Mouse (Mus musculus) kidney, adult 2 months (tissue): Measurements from ENCODE around the gene Cntnap5b. TPM values are rescaled to one million over a fixed set of nuclear protein-coding genes. Genes with fewer than 3 reads are reported as not detected.

Experiments used
- DNase-seq: peaks from one replicate; pipeline ENCODE4 v3.0.0; 2021
- H3K27ac ChIP-seq: fragments of 200-500 bp; 2 replicates; pipeline ENCODE4 v1.5.1; 2012; ENCODE audit warnings: low read depth, low read length, control low read depth, inconsistent platforms; ENCODE audit not compliant: insufficient read depth
- H3K27me3 ChIP-seq: fragments of 200-500 bp; replicated peaks from 2 replicates; pipeline ENCODE4 v1.6.1; 2012; ENCODE audit warnings: mild to moderate bottlenecking, moderate library complexity, low read length, inconsistent platforms; ENCODE audit not compliant: control insufficient read depth, insufficient read depth
- H3K36me3 ChIP-seq: fragments of 200-500 bp; 2 replicates; pipeline ENCODE4 v1.6.1; 2012; ENCODE audit warnings: mild to moderate bottlenecking, moderate library complexity, low read length, inconsistent platforms; ENCODE audit not compliant: control insufficient read depth, insufficient read depth
- H3K4me1 ChIP-seq: fragments of 200-500 bp; 2 replicates; pipeline ENCODE4 v1.6.1; 2011; ENCODE audit warnings: low read length; ENCODE audit not compliant: control insufficient read depth, insufficient read depth
- H3K4me3 ChIP-seq: fragments of 200-500 bp; 2 replicates; pipeline ENCODE4 v1.5.1; 2011; ENCODE audit warnings: mild to moderate bottlenecking, low read depth, low read length, control low read depth; ENCODE audit not compliant: insufficient read depth
- CTCF ChIP-seq: fragments of 200-500 bp; conservative IDR thresholded peaks from 2 replicates; pipeline ENCODE4 v1.5.1; 2011; ENCODE audit warnings: low read depth, mild to moderate bottlenecking, control low read depth, low read length, moderate library complexity, mixed read lengths; ENCODE audit not compliant: insufficient read depth, insufficient read length
- POLR2A ChIP-seq: fragments of 200-500 bp; IDR thresholded peaks from one replicate; pipeline ENCODE4 v1.6.1; 2011; ENCODE audit warnings: low read depth, low read length, control low read depth
- WGBS: fragments of 180-500 bp; shearing (Covaris S2); methylation state at CpG from one replicate; pipeline ENCODE4 v1.1.7; 2018; 5-methylcytosine and 5-hydroxymethylcytosine counted together
- polyA plus RNA-seq: library from polyadenylated mRNA; depleted of rRNA; stranded (reverse); fragments of >200 nt; gene quantifications from 2 replicates; pipeline ENCODE4 v1.2.3, GENCODE M21; 2012

Cntnap5b gene
- polyA plus RNA-seq, 1 experiment: not detected

GRCm38 (mm10) chr1:100100516-100100915, 328.0 kb downstream of the Cntnap5b start:
- TF ChIP-seq CTCF (no peak), POLR2A (no peak)
- Histone ChIP-seq H3K36me3 (no peaks in the 10 kb centered on the region), H3K27me3 (no peaks in the 10 kb centered on the region), H3K4me3 (no peak overlapping the region), H3K4me1 (no peaks in the 10 kb centered on the region), H3K27ac (no peak overlapping the region)
- no peak for DNase-seq

- DNase-seq: no peak
- WGBS: 78% methylated on average over 1 of the region's 1 CpGs
These were observed 328.5 kb downstream of the Cntnap5b start for GRCm38 (mm10) chr1:100101017-100101416.

GRCm38 (mm10) chr1:100104343-100104742, 331.8 kb downstream of the Cntnap5b start:
- H3K36me3 ChIP-seq: no peaks in the 10 kb centered on the region
- H3K27ac ChIP-seq: no peak overlapping the region
- 66% methylated on average over 2 of the region's 2 CpGs for WGBS
- H3K4me1 ChIP-seq: no peaks in the 10 kb centered on the region
- H3K27me3 ChIP-seq: no peaks in the 10 kb centered on the region
- no peak overlapping the region for H3K4me3 ChIP-seq
- no peak for DNase-seq
- no peak for TF ChIP-seq POLR2A

More at GRCm38 (mm10) chr1:100101017-100101416, 328.5 kb downstream of the Cntnap5b start:
- H3K4me1 ChIP-seq: no peaks in the 10 kb centered on the region
- no peaks in the 10 kb centered on the region for H3K36me3 ChIP-seq
- H3K4me3 ChIP-seq: no peak overlapping the region
- no peaks in the 10 kb centered on the region for H3K27me3 ChIP-seq
- TF ChIP-seq CTCF (no peak), POLR2A (no peak)
- H3K27ac ChIP-seq: no peak overlapping the region

- TF ChIP-seq POLR2A (no peak), CTCF (no peak)
- no peak overlapping the region for H3K4me3 ChIP-seq
These were observed 349.9 kb downstream of the Cntnap5b start for GRCm38 (mm10) chr1:100122410-100122935.

GRCm38 (mm10) chr1:100163588-100164357, 391.2 kb downstream of the Cntnap5b start:
- H3K36me3 ChIP-seq: no peaks in the 10 kb centered on the region
- no peak for DNase-seq
- H3K4me3 ChIP-seq: no peak overlapping the region
- no peaks in the 10 kb centered on the region for H3K27me3 ChIP-seq
- WGBS: 77% methylated on average over 2 of the region's 2 CpGs
- H3K27ac ChIP-seq: no peak overlapping the region
- H3K4me1 ChIP-seq: no peaks in the 10 kb centered on the region
- TF ChIP-seq POLR2A (no peak), CTCF (no peak)

More at GRCm38 (mm10) chr1:100122410-100122935, 349.9 kb downstream of the Cntnap5b start:
- no peaks in the 10 kb centered on the region for H3K36me3 ChIP-seq
- H3K4me1 ChIP-seq: no peaks in the 10 kb centered on the region
- no peak for DNase-seq
- no peak overlapping the region for H3K27ac ChIP-seq
- no peaks in the 10 kb centered on the region for H3K27me3 ChIP-seq

- DNase-seq: no peak
- H3K4me3 ChIP-seq: no peak overlapping the region
- H3K27me3 ChIP-seq: no peaks in the 10 kb centered on the region
- H3K36me3 ChIP-seq: no peaks in the 10 kb centered on the region
- TF ChIP-seq CTCF (no peak), POLR2A (no peak)
- H3K4me1 ChIP-seq: no peaks in the 10 kb centered on the region
- no peak overlapping the region for H3K27ac ChIP-seq
These were observed 399.0 kb downstream of the Cntnap5b start for GRCm38 (mm10) chr1:100171566-100171965.

GRCm38 (mm10) chr1:100180050-100180449, 407.5 kb downstream of the Cntnap5b start:
- TF ChIP-seq POLR2A (no peak), CTCF (no peak)
- Histone ChIP-seq H3K4me1 (no peaks in the 10 kb centered on the region), H3K4me3 (no peak overlapping the region), H3K27ac (no peak overlapping the region), H3K36me3 (no peaks in the 10 kb centered on the region), H3K27me3 (no peaks in the 10 kb centered on the region)
- peak; percentile 15 for DNase-seq
- 89% methylated on average over 5 of the region's 5 CpGs for WGBS
